Mouse (Mus musculus): ENCODE measurements around the gene Thsd4.

GRCm38 (mm10) chr9:60305204-60305840, 216.5 kb downstream of the Thsd4 start:
- TF ChIP-seq POLR2A (IDR thresholded peaks at IDR 0.05; ENCODE audit: insufficient read length, low read depth) (no peak), MYOG (IDR thresholded peaks at IDR 0.05; ENCODE audit: control insufficient read depth in 1 of 3, insufficient read depth in 1 of 3, insufficient read length in 2 of 3, low read depth in 2 of 3) (no peak), MAX (IDR thresholded peaks at IDR 0.05; ENCODE audit: low read depth) (no peak), TCF12 (IDR thresholded peaks at IDR 0.05; ENCODE audit: insufficient read depth, poor library complexity, severe bottlenecking) (no peak), USF1 (IDR thresholded peaks at IDR 0.05; ENCODE audit: low read depth) (no peak), E2F4 (IDR thresholded peaks at IDR 0.05; ENCODE audit: insufficient read depth) (no peak), CEBPB (IDR thresholded peaks at IDR 0.05; ENCODE audit: insufficient read depth, poor library complexity, severe bottlenecking) (no peak), REST (IDR thresholded peaks at IDR 0.05; ENCODE audit: insufficient read depth, insufficient read length) (no peak), POLR2AphosphoS2 (IDR thresholded peaks at IDR 0.05; ENCODE audit: insufficient read length, low read depth) (no peak), MYOD1 (IDR thresholded peaks at IDR 0.05; ENCODE audit: control insufficient read depth in 1 of 3, insufficient read length in 2 of 3, low read depth in 2 of 3) (no peak)

Data from myocyte (in vitro differentiated cells).